Mouse (Mus musculus): ENCODE data around the gene Tas2r126.

GRCm38 (mm10) chr6:42419443-42419842, 14.9 kb upstream of the Tas2r126 start:
- no peak for TF ChIP-seq CTCF (conservative IDR thresholded peaks at IDR 0.05; ENCODE audit: low read length)
- TF ChIP-seq NANOG (IDR thresholded peaks at IDR 0.05; ENCODE audit: borderline replicate concordance, low read length) = no peak
- TF ChIP-seq POU5F1 (IDR thresholded peaks at IDR 0.05; ENCODE audit: borderline replicate concordance, low read length) = no peak

Measured in E14TG2a.4 (cell line).